Mouse (Mus musculus) lung, postnatal 10 days (tissue): ENCODE measurements around the gene Cdx4.

Source experiments
- DNase-seq: peaks from one replicate; pipeline ENCODE4 v3.0.0; 2021

Cdx4 gene

GRCm38 (mm10) chrX:103321146-103321545, at the start of gene Cdx4:
Gene Cdx4, plus strand, starts transcription at chrX:103321398.
- no peak for DNase-seq

- peak; percentile 18 for DNase-seq
Observed at GRCm38 (mm10) chrX:103274325-103274724, 46.9 kb upstream of the Cdx4 start.

- peak; percentile 10 for DNase-seq
Observed at GRCm38 (mm10) chrX:103286899-103287722, 34.1 kb upstream of the Cdx4 start.

- DNase-seq, result no peak
Observed at GRCm38 (mm10) chrX:103287846-103288377, 33.3 kb upstream of the Cdx4 start.

DNA sequence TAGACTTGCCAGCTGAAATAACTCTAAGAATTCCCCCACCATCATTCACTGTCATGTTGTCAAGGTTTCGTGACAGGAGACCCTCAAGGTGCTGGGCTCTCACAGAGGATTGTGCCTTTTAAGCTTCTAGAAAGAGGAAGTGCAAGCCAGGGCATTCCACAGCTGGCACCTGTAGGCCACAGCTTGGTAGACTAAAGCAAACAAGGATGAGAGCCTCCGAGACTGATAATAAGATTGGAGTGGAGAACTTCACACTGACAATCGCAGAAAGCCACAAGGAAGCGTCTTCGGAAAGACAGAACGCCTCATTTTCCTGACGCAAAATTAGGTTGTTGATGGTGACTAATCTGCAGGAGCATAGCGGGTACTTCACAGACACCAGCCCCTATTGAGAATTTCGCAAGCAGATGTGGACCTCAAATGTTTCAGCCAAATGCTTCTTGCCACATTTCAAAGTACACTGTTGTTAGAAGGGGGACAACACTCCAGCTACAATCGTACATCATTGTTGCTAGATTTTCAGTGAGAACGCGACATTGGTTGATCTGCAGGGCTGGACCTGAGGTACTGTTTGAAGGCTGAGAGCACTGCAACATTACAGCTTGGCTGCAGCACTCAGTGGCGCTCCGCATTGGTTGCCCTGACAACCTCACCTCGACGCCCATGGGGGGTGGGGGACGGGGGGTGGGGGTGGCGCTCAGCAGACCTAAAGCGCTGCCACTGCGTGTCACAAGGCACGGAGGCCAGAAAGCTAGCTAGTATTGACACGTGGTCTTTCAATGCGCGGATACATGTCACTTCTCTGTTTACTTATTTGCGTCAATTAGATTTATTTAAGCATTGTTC, 32.5 kb upstream of the Cdx4 start:
- DNase-seq, result peak; percentile 1

GRCm38 (mm10) chrX:103298937-103299336, 22.3 kb upstream of the Cdx4 start:
- DNase-seq, result no peak

- no peak for DNase-seq
Observed at GRCm38 (mm10) chrX:103308262-103308661, 12.9 kb upstream of the Cdx4 start.

- DNase-seq, result no peak
Observed at GRCm38 (mm10) chrX:103311723-103312122, 9.5 kb upstream of the Cdx4 start.

DNA sequence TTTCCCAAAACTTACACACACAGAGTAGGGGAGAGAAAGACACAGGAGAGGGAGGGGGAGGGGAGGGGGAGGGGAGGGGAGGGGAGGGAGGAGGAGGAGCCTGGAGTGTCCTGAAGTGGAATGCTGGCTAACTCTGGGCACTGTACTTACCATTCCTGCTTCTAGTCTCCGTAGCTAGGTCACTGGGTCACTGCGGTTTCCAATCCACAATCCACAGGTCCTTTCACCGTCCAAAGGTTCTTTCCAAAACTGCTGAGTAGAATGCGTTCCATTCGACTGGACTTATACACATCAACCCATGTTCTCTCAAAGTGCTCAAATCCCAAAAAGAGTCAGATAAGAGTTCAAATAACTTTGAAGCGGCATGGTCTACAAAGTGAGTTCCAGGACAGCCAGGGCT, 7.1 kb upstream of the Cdx4 start:
- DNase-seq, result no peak

DNA sequence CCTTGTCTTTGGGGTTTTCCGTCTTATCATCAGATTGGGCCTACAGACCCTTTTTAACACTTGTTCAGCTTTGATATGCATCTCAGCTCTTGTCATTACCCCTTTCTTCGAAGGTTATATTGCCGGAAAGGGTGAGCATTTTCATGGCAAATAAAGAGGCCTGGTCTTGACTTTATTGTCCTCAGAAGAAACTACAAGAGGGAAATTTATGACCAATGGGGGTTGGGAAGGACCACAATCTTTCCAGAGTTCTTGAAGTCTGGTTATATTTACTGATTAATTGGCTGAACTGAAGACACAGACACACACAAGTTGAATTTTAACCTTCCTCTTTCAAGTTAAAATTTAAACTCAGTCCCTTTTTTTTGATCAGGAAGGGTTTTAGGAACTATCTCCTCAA, 4.7 kb downstream of the Cdx4 start:
- DNase-seq, result no peak

DNA sequence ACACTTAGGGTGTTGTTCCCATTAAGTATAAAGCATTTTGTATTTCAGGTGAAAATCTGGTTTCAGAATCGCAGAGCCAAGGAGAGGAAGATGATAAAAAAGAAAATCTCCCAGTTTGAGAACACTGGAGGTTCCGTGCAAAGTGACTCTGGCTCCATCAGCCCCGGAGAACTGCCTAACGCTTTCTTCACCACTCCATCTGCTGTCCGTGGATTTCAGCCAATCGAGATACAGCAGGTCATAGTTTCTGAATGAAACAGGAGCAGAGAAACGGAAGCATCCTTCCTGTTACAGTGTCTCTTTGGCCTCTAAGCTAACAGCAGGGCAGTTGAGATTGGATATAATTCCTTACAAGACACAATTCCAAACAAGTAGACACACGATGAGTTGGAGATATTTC, 8.2 kb downstream of the Cdx4 start:
- DNase-seq, result no peak

GRCm38 (mm10) chrX:103331125-103331858, 10.1 kb downstream of the Cdx4 start:
- no peak for DNase-seq

DNA sequence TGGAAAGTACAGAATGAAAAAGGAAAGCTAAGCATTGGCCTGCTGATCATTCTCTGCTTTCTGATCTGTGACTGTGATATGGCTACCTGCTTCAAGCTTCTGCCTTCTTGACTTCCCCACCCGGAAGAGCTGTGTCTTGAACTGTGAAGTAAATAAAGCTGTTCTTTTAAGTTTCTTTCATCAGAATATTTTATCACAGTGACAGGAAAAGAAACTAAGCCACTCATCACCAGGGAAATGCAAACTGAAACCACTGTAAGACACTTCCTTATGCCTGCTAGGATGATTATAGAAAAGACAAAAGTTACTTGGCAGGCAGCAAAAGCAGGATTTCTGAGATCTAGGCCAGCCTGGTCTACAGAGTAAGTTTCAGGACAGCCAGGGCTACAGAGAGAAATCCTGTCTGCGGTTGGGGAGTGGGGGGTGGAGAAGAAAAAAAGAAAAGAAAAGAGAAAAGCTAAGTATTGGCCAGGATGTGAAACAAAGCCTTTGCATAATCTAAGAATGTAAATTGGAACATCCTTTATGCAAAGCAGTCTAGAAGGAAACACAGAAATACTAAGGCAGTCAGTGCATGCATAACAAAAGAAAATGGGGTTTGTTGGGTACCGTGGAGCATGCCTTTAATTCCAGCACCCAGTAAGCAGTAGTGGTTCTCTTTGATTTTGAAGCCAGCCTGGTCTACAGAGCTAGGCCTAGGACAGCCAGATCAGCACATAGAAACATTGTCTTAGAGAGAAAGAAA, 20.3 kb downstream of the Cdx4 start:
- no peak for DNase-seq

DNA sequence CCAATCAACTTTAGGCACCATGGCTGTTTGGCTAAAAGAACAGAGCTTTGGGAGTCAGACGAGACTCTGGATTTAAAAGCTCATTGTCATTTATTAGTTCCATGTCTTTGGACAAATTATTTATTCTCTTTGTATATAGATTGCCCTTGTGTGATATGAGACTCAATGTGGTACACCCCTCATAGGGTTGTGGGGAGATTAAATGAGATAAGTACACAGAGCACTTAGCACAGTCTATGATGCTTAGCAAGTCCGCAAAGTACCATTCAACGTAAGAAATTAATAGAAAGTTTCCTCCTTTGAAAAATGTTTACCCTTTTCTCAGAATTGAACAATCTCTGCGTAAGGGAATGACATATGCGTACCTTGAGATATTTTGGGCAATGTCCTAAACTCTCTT, 34.6 kb downstream of the Cdx4 start:
- no peak for DNase-seq

- peak; percentile 85 for DNase-seq
Observed at GRCm38 (mm10) chrX:103356287-103356686, 35.1 kb downstream of the Cdx4 start, which contains the start of gene Chic1. Gene Chic1, plus strand, starts transcription at chrX:103356476.

- no peak for DNase-seq
Observed at GRCm38 (mm10) chrX:103356761-103357236, 35.6 kb downstream of the Cdx4 start.

- DNase-seq, result peak; percentile 1
Observed at GRCm38 (mm10) chrX:103366201-103366600, 45.0 kb downstream of the Cdx4 start.

DNA sequence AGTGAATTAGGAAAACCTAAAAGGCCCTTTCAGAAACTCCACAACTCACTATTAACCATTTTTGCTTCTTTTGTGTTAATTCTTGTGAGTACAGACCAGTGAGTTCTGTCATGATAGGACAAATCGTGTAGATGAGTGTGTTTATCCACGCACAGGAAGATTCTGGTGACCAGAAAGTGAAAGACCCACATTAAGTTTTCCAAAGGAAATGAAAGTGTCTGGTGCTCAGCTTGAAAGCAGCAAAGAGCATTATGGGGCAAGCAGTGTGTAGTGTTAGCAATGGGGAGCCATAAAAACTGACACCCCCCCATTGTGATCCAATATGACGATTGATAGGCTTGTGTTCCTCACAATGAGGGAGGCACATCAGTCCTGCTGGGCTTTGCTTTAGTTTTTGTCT, 47.5 kb downstream of the Cdx4 start:
- DNase-seq, result no peak

DNA sequence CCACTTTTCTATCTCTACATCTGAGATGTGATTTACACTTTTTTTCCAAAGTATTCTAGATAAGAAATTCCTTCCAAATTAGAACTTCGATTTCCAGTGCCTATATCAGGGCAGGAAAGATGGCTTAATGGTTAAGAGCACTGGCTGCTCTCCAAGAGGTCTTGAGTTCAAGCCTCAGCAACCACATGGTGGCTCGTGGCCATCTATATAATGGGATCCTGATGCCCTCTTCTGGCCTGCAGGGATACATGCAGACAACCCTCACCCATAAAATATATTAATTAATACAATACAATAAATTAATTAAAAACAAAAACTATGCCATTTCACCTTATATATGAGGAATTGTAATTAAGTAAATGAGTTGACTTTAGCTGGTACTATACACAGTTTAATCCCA, 50.0 kb downstream of the Cdx4 start:
- DNase-seq, result peak; percentile 5

- peak; percentile 13 for DNase-seq
Observed at GRCm38 (mm10) chrX:103371627-103372026, 50.4 kb downstream of the Cdx4 start.

GRCm38 (mm10) chrX:103374250-103374649, 53.1 kb downstream of the Cdx4 start:
- DNase-seq, result peak; percentile 8
